Mouse (Mus musculus): ENCODE data around the gene Tent2.

GRCm38 (mm10) chr13:93188738-93189137, 3.4 kb downstream of the Tent2 start:
- TF ChIP-seq POLR2A (IDR thresholded peaks at IDR 0.05; ENCODE audit: control insufficient read depth, low read depth, low read length) (no peak), CTCF (IDR thresholded peaks at IDR 0.05; ENCODE audit: control insufficient read depth, insufficient read depth, insufficient replicate concordance, low read depth, low read length) (no peak)

Measured in testis, adult 2 months (tissue).